Mouse (Mus musculus): ENCODE data around the gene Dstyk. TPM values are rescaled to one million over a fixed set of nuclear protein-coding genes. Genes with fewer than 3 reads are reported as not detected.
A peak's percentile ranks its signal among the peaks of the same experiment; 100 is the strongest.

Dstyk gene
- polyA plus RNA-seq, 1 experiment from 2014 or later: 5.2 TPM

- H3K4me3 ChIP-seq (ENCODE audit: low read depth, low read length): no peak overlapping the region
- no peaks in the 10 kb centered on the region for H3K27me3 ChIP-seq (ENCODE audit: control insufficient read depth, insufficient read depth, low read length)
- peaks cover 10% of the 10 kb centered on the region for H3K4me1 ChIP-seq (replicated peaks; ENCODE audit: control insufficient read depth, insufficient read depth)
- H3K9ac ChIP-seq (ENCODE audit: low read length): no peak overlapping the region
- H3K9me3 ChIP-seq (ENCODE audit: control insufficient read depth, low read length): no peaks in the 10 kb centered on the region
- no peak; the same call in 1 of the 2 replicates for ATAC-seq (ENCODE audit: low FRiP score, low TSS enrichment)
- TF ChIP-seq CTCF (IDR thresholded peaks at IDR 0.05; ENCODE audit: low read depth) (no peak), EP300 (optimal IDR thresholded peaks at IDR 0.05) (no peak)
- no peak overlapping the region for H3K4me2 ChIP-seq (replicated peaks; ENCODE audit: low read depth)
- WGBS: 38% methylated on average over 7 of the region's 7 CpGs
- H3K27ac ChIP-seq (replicated peaks): 0 out of 2 replicates have a peak overlapping the region, but pooled peaks have one; percentile 30
- no peak for DNase-seq (ENCODE audit: low spot score)
- no peaks in the 10 kb centered on the region for H3K36me3 ChIP-seq (ENCODE audit: control insufficient read depth, insufficient read depth, low read length)
These were observed 40.3 kb upstream of the Dstyk start for GRCm38 (mm10) chr1:132377055-132377365.

GRCm38 (mm10) chr1:132377811-132378210 is 39.5 kb upstream of the Dstyk start:
- Histone ChIP-seq H3K36me3 (ENCODE audit: control insufficient read depth, insufficient read depth, low read length) (no peaks in the 10 kb centered on the region), H3K4me3 (ENCODE audit: low read depth, low read length) (no peak overlapping the region), H3K27me3 (ENCODE audit: control insufficient read depth, insufficient read depth, low read length) (no peaks in the 10 kb centered on the region), H3K27ac (replicated peaks) (no peak overlapping the region), H3K4me1 (replicated peaks; ENCODE audit: control insufficient read depth, insufficient read depth) (peaks cover 10% of the 10 kb centered on the region), H3K4me2 (replicated peaks; ENCODE audit: low read depth) (no peak overlapping the region), H3K9me3 (ENCODE audit: control insufficient read depth, low read length) (no peaks in the 10 kb centered on the region), H3K9ac (ENCODE audit: low read length) (no peak overlapping the region)
- WGBS: 57% methylated on average over 3 of the region's 3 CpGs
- DNase-seq (ENCODE audit: low spot score) (no peak), ATAC-seq (ENCODE audit: low FRiP score, low TSS enrichment) (no peak)
- no peak for TF ChIP-seq CTCF (IDR thresholded peaks at IDR 0.05; ENCODE audit: low read depth)

- no peak overlapping the region for H3K4me3 ChIP-seq (ENCODE audit: low read depth, low read length)
- no peak overlapping the region for H3K4me2 ChIP-seq (replicated peaks; ENCODE audit: low read depth)
- H3K27me3 ChIP-seq (ENCODE audit: control insufficient read depth, insufficient read depth, low read length): no peaks in the 10 kb centered on the region
- H3K9ac ChIP-seq (ENCODE audit: low read length): no peak overlapping the region
- DNase-seq (ENCODE audit: low spot score): no peak
- no peaks in the 10 kb centered on the region for H3K36me3 ChIP-seq (ENCODE audit: control insufficient read depth, insufficient read depth, low read length)
- WGBS: 83% methylated on average over 27 of the region's 27 CpGs
- no peaks in the 10 kb centered on the region for H3K9me3 ChIP-seq (ENCODE audit: control insufficient read depth, low read length)
- H3K27ac ChIP-seq (replicated peaks): no peak overlapping the region
- TF ChIP-seq CTCF (IDR thresholded peaks at IDR 0.05; ENCODE audit: low read depth) (no peak), EP300 (optimal IDR thresholded peaks at IDR 0.05) (no peak)
- no peak for ATAC-seq (ENCODE audit: low FRiP score, low TSS enrichment)
- H3K4me1 ChIP-seq (replicated peaks; ENCODE audit: control insufficient read depth, insufficient read depth): peaks cover 3% of the 10 kb centered on the region
These were observed 36.7 kb upstream of the Dstyk start for GRCm38 (mm10) chr1:132380550-132381100.

GRCm38 (mm10) chr1:132381929-132382328 is 35.4 kb upstream of the Dstyk start:
- Histone ChIP-seq H3K36me3 (ENCODE audit: control insufficient read depth, insufficient read depth, low read length) (no peaks in the 10 kb centered on the region), H3K9ac (ENCODE audit: low read length) (no peak overlapping the region), H3K4me2 (replicated peaks; ENCODE audit: low read depth) (no peak overlapping the region), H3K27ac (replicated peaks) (no peak overlapping the region), H3K27me3 (ENCODE audit: control insufficient read depth, insufficient read depth, low read length) (no peaks in the 10 kb centered on the region), H3K4me3 (ENCODE audit: low read depth, low read length) (no peak overlapping the region), H3K4me1 (replicated peaks; ENCODE audit: control insufficient read depth, insufficient read depth) (peaks cover 4% of the 10 kb centered on the region), H3K9me3 (ENCODE audit: control insufficient read depth, low read length) (no peaks in the 10 kb centered on the region)
- no peak for DNase-seq (ENCODE audit: low spot score)
- no peak for TF ChIP-seq EP300 (optimal IDR thresholded peaks at IDR 0.05)
- TF ChIP-seq CTCF (IDR thresholded peaks at IDR 0.05; ENCODE audit: low read depth): no peak
- WGBS: 77% methylated on average over 10 of the region's 10 CpGs
- ATAC-seq (ENCODE audit: low FRiP score, low TSS enrichment): no peak

- Histone ChIP-seq H3K36me3 (ENCODE audit: control insufficient read depth, insufficient read depth, low read length) (no peaks in the 10 kb centered on the region), H3K27ac (replicated peaks) (no peak overlapping the region), H3K9ac (ENCODE audit: low read length) (no peak overlapping the region), H3K4me2 (replicated peaks; ENCODE audit: low read depth) (no peak overlapping the region), H3K4me3 (ENCODE audit: low read depth, low read length) (no peak overlapping the region), H3K9me3 (ENCODE audit: control insufficient read depth, low read length) (no peaks in the 10 kb centered on the region), H3K27me3 (ENCODE audit: control insufficient read depth, insufficient read depth, low read length) (no peaks in the 10 kb centered on the region), H3K4me1 (replicated peaks; ENCODE audit: control insufficient read depth, insufficient read depth) (peaks cover 4% of the 10 kb centered on the region)
- WGBS: 85% methylated on average over 8 of the region's 8 CpGs
- TF ChIP-seq CTCF (IDR thresholded peaks at IDR 0.05; ENCODE audit: low read depth): no peak
- TF ChIP-seq EP300 (optimal IDR thresholded peaks at IDR 0.05): no peak
- ATAC-seq (ENCODE audit: low FRiP score, low TSS enrichment) (no peak), DNase-seq (ENCODE audit: low spot score) (no peak)
These were observed 33.3 kb upstream of the Dstyk start for GRCm38 (mm10) chr1:132384001-132384554.

GRCm38 (mm10) chr1:132385266-132385665 is 32.1 kb upstream of the Dstyk start:
- Histone ChIP-seq H3K36me3 (ENCODE audit: control insufficient read depth, insufficient read depth, low read length) (no peaks in the 10 kb centered on the region), H3K27me3 (ENCODE audit: control insufficient read depth, insufficient read depth, low read length) (no peaks in the 10 kb centered on the region), H3K27ac (replicated peaks) (no peak overlapping the region), H3K9ac (ENCODE audit: low read length) (no peak overlapping the region), H3K4me1 (replicated peaks; ENCODE audit: control insufficient read depth, insufficient read depth) (peaks cover 4% of the 10 kb centered on the region), H3K9me3 (ENCODE audit: control insufficient read depth, low read length) (no peaks in the 10 kb centered on the region), H3K4me3 (ENCODE audit: low read depth, low read length) (no peak overlapping the region), H3K4me2 (replicated peaks; ENCODE audit: low read depth) (no peak overlapping the region)
- WGBS: 62% methylated on average over 14 of the region's 14 CpGs
- TF ChIP-seq CTCF (IDR thresholded peaks at IDR 0.05; ENCODE audit: low read depth) (no peak), EP300 (optimal IDR thresholded peaks at IDR 0.05) (no peak)
- DNase-seq (ENCODE audit: low spot score): no peak
- no peak for ATAC-seq (ENCODE audit: low FRiP score, low TSS enrichment)

All from stomach, postnatal 0 days (tissue).